Mouse (Mus musculus) layer of hippocampus, adult 11-12 months (tissue): ENCODE measurements at regions not wholly inside any gene's neighbourhood (a gene's known extent, or its start where the extent isn't known, plus 50 kb on each side); places are given as distances from the start of the nearest gene placed in this dataset.

Source experiments
- DNase-seq: peaks from one replicate; pipeline ENCODE4 v3.0.0; 2022; ENCODE audit warnings: low spot score

GRCm38 (mm10) chr14:83232262-83232661 lies 1211.1 kb upstream of the Pcdh17 start:
- DNase-seq, result no peak

- peak; percentile 26 for DNase-seq
Measured at GRCm38 (mm10) chr14:83246891-83247290, 1196.5 kb upstream of the Pcdh17 start.

GRCm38 (mm10) chr14:83247405-83247804 lies 1196.0 kb upstream of the Pcdh17 start:
- no peak for DNase-seq

GRCm38 (mm10) chr14:83252922-83253321 lies 1190.4 kb upstream of the Pcdh17 start:
- no peak for DNase-seq

- DNase-seq, result no peak
Measured at GRCm38 (mm10) chr14:83302599-83302998, 1140.8 kb upstream of the Pcdh17 start.

GRCm38 (mm10) chr14:83320773-83321172 lies 1122.6 kb upstream of the Pcdh17 start:
- no peak for DNase-seq

- DNase-seq, result no peak
Measured at GRCm38 (mm10) chr14:83363153-83363552, 1080.2 kb upstream of the Pcdh17 start.
